Mouse (Mus musculus) heart, postnatal 25 days (tissue): ENCODE data around the gene 1700016H13Rik. TPM values are rescaled to one million over a fixed set of nuclear protein-coding genes. Genes with fewer than 3 reads are reported as not detected.

Source experiments
- DNase-seq: peaks from one replicate; pipeline ENCODE4 v3.0.0; 2022; ENCODE audit warnings: low spot score
- intact Hi-C: fragments of 180-260 bp; cut with DNase I; formaldehyde crosslinking; loops from one replicate; pipeline ENCODE4 v1.15.1; 2025
- total RNA-seq, 2 experiments: library from RNA; stranded (reverse); gene quantifications; 2 replicates each; pipeline ENCODE4 v1.2.3; 2021

The 1700016H13Rik gene
- total RNA-seq: not detected

- DNase-seq: peak; percentile 43
- intact Hi-C loops: loop anchor here (5.0 kb wide), 2 partner anchors 43 to 58 kb away; no protein-coding TSS in a partner anchor
Observed at GRCm38 (mm10) chr5:103655346-103656118, at the start of gene 1700016H13Rik. Gene 1700016H13Rik, minus strand, starts transcription at chr5:103656010.

- intact Hi-C loops: no loop called here
Observed at GRCm38 (mm10) chr5:103705331-103705730, 49.5 kb upstream of the 1700016H13Rik start.

GRCm38 (mm10) chr5:103702527-103702926, 46.7 kb upstream of the 1700016H13Rik start:
- intact Hi-C loops: no loop called here
- DNase-seq: no peak

More at GRCm38 (mm10) chr5:103705331-103705730, 49.5 kb upstream of the 1700016H13Rik start:
- DNase-seq: no peak

- intact Hi-C loops: no loop called here
- no peak for DNase-seq
Observed at GRCm38 (mm10) chr5:103701466-103701865, 45.7 kb upstream of the 1700016H13Rik start.

GRCm38 (mm10) chr5:103700661-103701060, 44.9 kb upstream of the 1700016H13Rik start:
- intact Hi-C loops: no loop called here
- DNase-seq: no peak

GRCm38 (mm10) chr5:103699537-103699936, 43.7 kb upstream of the 1700016H13Rik start:
- intact Hi-C loops: no loop called here
- DNase-seq: no peak

GRCm38 (mm10) chr5:103698577-103698976, 42.8 kb upstream of the 1700016H13Rik start:
- intact Hi-C loops: no loop called here

GRCm38 (mm10) chr5:103697875-103698491, 42.2 kb upstream of the 1700016H13Rik start:
- no peak for DNase-seq
- intact Hi-C loops: no loop called here

More at GRCm38 (mm10) chr5:103698577-103698976, 42.8 kb upstream of the 1700016H13Rik start:
- no peak for DNase-seq

GRCm38 (mm10) chr5:103694094-103694493, 38.3 kb upstream of the 1700016H13Rik start:
- no peak for DNase-seq
- intact Hi-C loops: no loop called here

- intact Hi-C loops: loop anchor here (2.0 kb wide), 1 partner anchor 60 kb away; no protein-coding TSS in a partner anchor
- no peak for DNase-seq
Observed at GRCm38 (mm10) chr5:103693041-103693641, 37.3 kb upstream of the 1700016H13Rik start.

- intact Hi-C loops: loop anchor here (2.0 kb wide), 1 partner anchor 60 kb away; no protein-coding TSS in a partner anchor
- DNase-seq: peak; percentile 26
Observed at GRCm38 (mm10) chr5:103692531-103693040, 36.8 kb upstream of the 1700016H13Rik start.

GRCm38 (mm10) chr5:103691624-103692530, 36.1 kb upstream of the 1700016H13Rik start, which contains the start of gene Aff1:
Gene Aff1, plus strand, starts transcription at chr5:103692374.
- intact Hi-C loops: loop anchor here (2.0 kb wide), 1 partner anchor 61 kb away; no protein-coding TSS in a partner anchor
- peak; percentile 84 for DNase-seq

- no peak for DNase-seq
Observed at GRCm38 (mm10) chr5:103691171-103691570, 35.4 kb upstream of the 1700016H13Rik start.

GRCm38 (mm10) chr5:103690190-103690589, 34.4 kb upstream of the 1700016H13Rik start:
- DNase-seq: no peak
- intact Hi-C loops: no loop called here

More at GRCm38 (mm10) chr5:103691171-103691570, 35.4 kb upstream of the 1700016H13Rik start:
- intact Hi-C loops: no loop called here

GRCm38 (mm10) chr5:103689645-103690044, 33.8 kb upstream of the 1700016H13Rik start:
- no peak for DNase-seq
- intact Hi-C loops: no loop called here

- no peak for DNase-seq
- intact Hi-C loops: loop anchor here (2.0 to 5.0 kb wide), 2 partner anchors 135 to 230 kb away; partner anchors contain the start of gene Klhl8
Observed at GRCm38 (mm10) chr5:103681824-103682223, 26.0 kb upstream of the 1700016H13Rik start.

- intact Hi-C loops: loop anchor here (1.0 to 5.0 kb wide), 3 partner anchors 136 to 232 kb away; partner anchors contain the start of gene Klhl8
Observed at GRCm38 (mm10) chr5:103680381-103680780, 24.6 kb upstream of the 1700016H13Rik start.

GRCm38 (mm10) chr5:103678974-103679373, 23.2 kb upstream of the 1700016H13Rik start:
- intact Hi-C loops: no loop called here

More at GRCm38 (mm10) chr5:103680381-103680780, 24.6 kb upstream of the 1700016H13Rik start:
- DNase-seq: peak; percentile 31

GRCm38 (mm10) chr5:103677894-103678293, 22.1 kb upstream of the 1700016H13Rik start:
- intact Hi-C loops: no loop called here

More at GRCm38 (mm10) chr5:103678974-103679373, 23.2 kb upstream of the 1700016H13Rik start:
- DNase-seq: no peak

More at GRCm38 (mm10) chr5:103677894-103678293, 22.1 kb upstream of the 1700016H13Rik start:
- no peak for DNase-seq
